Mouse (Mus musculus): ENCODE data around the gene Colq. TPM values are rescaled to one million over a fixed set of nuclear protein-coding genes. Genes with fewer than 3 reads are reported as not detected.

Colq gene
- polyA plus RNA-seq, 2 experiments = 0.04 TPM; not detected in 1

DNA sequence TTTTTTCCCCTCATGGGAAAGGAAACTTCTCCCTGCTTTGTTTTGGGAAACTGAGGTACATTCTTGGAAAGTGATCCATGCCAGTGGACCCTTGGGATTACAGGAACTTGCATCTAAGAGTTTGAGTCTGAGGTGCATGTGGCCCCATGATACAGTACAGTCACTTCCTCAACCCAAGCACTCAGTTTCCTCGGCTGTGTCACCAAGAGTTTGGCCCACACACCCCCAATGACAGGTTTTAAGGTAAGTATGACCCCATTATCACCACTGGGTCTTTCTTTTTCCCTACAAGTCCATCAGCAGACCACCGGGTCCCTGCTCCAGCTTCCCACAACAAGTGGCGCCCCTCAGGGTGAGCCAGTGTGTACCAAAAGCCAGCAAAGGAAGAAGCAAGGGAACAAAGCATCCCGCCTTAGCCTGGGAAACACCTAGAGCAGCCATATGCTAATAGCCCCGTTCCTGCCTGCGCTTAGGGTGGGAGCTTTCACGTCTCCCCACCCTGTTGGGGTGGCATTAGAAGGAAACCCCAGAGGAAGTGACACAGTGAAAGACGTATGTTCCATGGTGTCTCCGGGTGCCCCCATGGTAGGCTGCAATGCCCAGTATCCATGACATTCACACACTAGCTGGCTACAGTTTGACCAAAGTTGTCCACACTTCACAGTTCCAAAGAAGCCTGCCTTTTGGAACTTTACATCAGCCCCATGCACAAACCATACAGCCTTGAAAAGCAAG lies 34.5 kb downstream of the Colq start:
- no peak overlapping the region for H3K27ac ChIP-seq

DNA sequence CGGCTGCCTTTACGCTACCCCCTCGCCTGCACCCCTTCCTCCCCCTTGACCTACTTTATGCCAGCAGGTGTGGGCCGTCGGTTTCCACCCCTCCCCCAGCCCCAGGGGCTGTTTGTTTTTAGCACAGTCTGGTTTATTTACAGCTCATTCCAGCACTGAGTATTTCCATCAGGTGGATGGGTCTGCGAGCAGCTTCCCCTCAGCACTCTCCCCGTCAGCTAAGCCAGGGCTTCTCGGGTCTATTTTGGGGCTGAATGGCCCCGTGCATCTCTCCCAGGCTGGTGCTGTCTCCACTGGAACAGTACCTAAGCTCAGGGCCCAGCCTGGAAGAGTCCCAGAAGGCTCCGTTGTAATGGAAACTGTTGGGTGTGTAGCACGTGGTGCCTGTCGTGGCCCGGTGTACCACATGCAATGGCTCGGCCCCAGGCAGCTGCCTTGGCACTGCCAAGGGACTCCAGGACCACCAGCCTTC lies 35.1 kb downstream of the Colq start:
- Histone ChIP-seq H3K4me2 (ENCODE audit: low read depth) (no peak overlapping the region), H3K4me1 (replicated peaks; ENCODE audit: control insufficient read depth in 2 of 2, insufficient read depth in 2 of 2, low read length in 1 of 2) (no peaks in the 10 kb centered on the region), H3K27ac (no peak overlapping the region), H3K9me3 (ENCODE audit: control insufficient read depth, low read length) (no peaks in the 10 kb centered on the region), H3K9ac (replicated peaks) (no peak overlapping the region), H3K27me3 (ENCODE audit: control insufficient read depth, insufficient read depth, low read length) (no peaks in the 10 kb centered on the region), H3K4me3 (ENCODE audit: insufficient read depth in 1 of 2, low read depth in 2 of 2, low read length in 2 of 2) (no peak overlapping the region), H3K36me3 (replicated peaks; ENCODE audit: control insufficient read depth, insufficient read depth, low read depth) (no peaks in the 10 kb centered on the region)
- DNase-seq (ENCODE audit: low read depth in 3 of 3, low spot score in 3 of 3) (no peak), ATAC-seq (ENCODE audit: insufficient read depth) (no peak)
- WGBS (ENCODE audit: insufficient replicate concordance) = 62% methylated on average over 14 of the region's 14 CpGs
- TF ChIP-seq EP300 (IDR thresholded peaks at IDR 0.05; ENCODE audit: low read depth) (no peak), CTCF (IDR thresholded peaks at IDR 0.05; ENCODE audit: low read depth) (no peak)

More for the DNA sequence above, 34.5 kb downstream of the Colq start:
- Histone ChIP-seq H3K36me3 (replicated peaks; ENCODE audit: control insufficient read depth, insufficient read depth, low read depth) (no peaks in the 10 kb centered on the region), H3K4me3 (ENCODE audit: insufficient read depth in 1 of 2, low read depth in 2 of 2, low read length in 2 of 2) (no peak overlapping the region), H3K4me1 (replicated peaks; ENCODE audit: control insufficient read depth in 2 of 2, insufficient read depth in 2 of 2, low read length in 1 of 2) (no peaks in the 10 kb centered on the region), H3K4me2 (ENCODE audit: low read depth) (no peak overlapping the region), H3K27me3 (ENCODE audit: control insufficient read depth, insufficient read depth, low read length) (no peaks in the 10 kb centered on the region), H3K9me3 (ENCODE audit: control insufficient read depth, low read length) (no peaks in the 10 kb centered on the region), H3K9ac (replicated peaks) (no peak overlapping the region)
- 58% methylated on average over 9 of the region's 9 CpGs for WGBS (ENCODE audit: insufficient replicate concordance)
- ATAC-seq (ENCODE audit: insufficient read depth) = no peak
- DNase-seq (ENCODE audit: low read depth in 3 of 3, low spot score in 3 of 3) = no peak
- TF ChIP-seq EP300 (IDR thresholded peaks at IDR 0.05; ENCODE audit: low read depth) (no peak), CTCF (IDR thresholded peaks at IDR 0.05; ENCODE audit: low read depth) (no peak)

- H3K9me3 ChIP-seq (ENCODE audit: control insufficient read depth, low read length) = no peaks in the 10 kb centered on the region
- H3K9ac ChIP-seq (replicated peaks) = no peak overlapping the region
- 0 out of 2 replicates have a peak, but pooled peaks have one; percentile 20 for TF ChIP-seq CTCF (IDR thresholded peaks at IDR 0.05; ENCODE audit: low read depth)
- no peak for TF ChIP-seq EP300 (IDR thresholded peaks at IDR 0.05; ENCODE audit: low read depth)
- WGBS (ENCODE audit: insufficient replicate concordance) = 62% methylated on average over 7 of the region's 7 CpGs
- H3K36me3 ChIP-seq (replicated peaks; ENCODE audit: control insufficient read depth, insufficient read depth, low read depth) = no peaks in the 10 kb centered on the region
- no peak overlapping the region for H3K4me3 ChIP-seq (ENCODE audit: insufficient read depth in 1 of 2, low read depth in 2 of 2, low read length in 2 of 2)
- DNase-seq (ENCODE audit: low read depth in 3 of 3, low spot score in 3 of 3) (no peak), ATAC-seq (ENCODE audit: insufficient read depth) (no peak)
- no peaks in the 10 kb centered on the region for H3K4me1 ChIP-seq (replicated peaks; ENCODE audit: control insufficient read depth in 2 of 2, insufficient read depth in 2 of 2, low read length in 1 of 2)
- no peak overlapping the region for H3K4me2 ChIP-seq (ENCODE audit: low read depth)
- no peak overlapping the region for H3K27ac ChIP-seq
- no peaks in the 10 kb centered on the region for H3K27me3 ChIP-seq (ENCODE audit: control insufficient read depth, insufficient read depth, low read length)
These were observed 36.1 kb downstream of the Colq start for GRCm38 (mm10) chr14:31555021-31555420.

- Histone ChIP-seq H3K9ac (replicated peaks) (no peak overlapping the region), H3K4me3 (ENCODE audit: insufficient read depth in 1 of 2, low read depth in 2 of 2, low read length in 2 of 2) (no peak overlapping the region), H3K9me3 (ENCODE audit: control insufficient read depth, low read length) (no peaks in the 10 kb centered on the region), H3K4me1 (replicated peaks; ENCODE audit: control insufficient read depth in 2 of 2, insufficient read depth in 2 of 2, low read length in 1 of 2) (no peaks in the 10 kb centered on the region), H3K27ac (no peak overlapping the region), H3K27me3 (ENCODE audit: control insufficient read depth, insufficient read depth, low read length) (no peaks in the 10 kb centered on the region), H3K4me2 (ENCODE audit: low read depth) (no peak overlapping the region), H3K36me3 (replicated peaks; ENCODE audit: control insufficient read depth, insufficient read depth, low read depth) (no peaks in the 10 kb centered on the region)
- TF ChIP-seq CTCF (IDR thresholded peaks at IDR 0.05; ENCODE audit: low read depth) (no peak), EP300 (IDR thresholded peaks at IDR 0.05; ENCODE audit: low read depth) (no peak)
- ATAC-seq (ENCODE audit: insufficient read depth) (no peak), DNase-seq (ENCODE audit: low read depth in 3 of 3, low spot score in 3 of 3) (no peak)
- 69% methylated on average over 11 of the region's 11 CpGs for WGBS (ENCODE audit: insufficient replicate concordance)
These were observed 47.2 kb downstream of the Colq start for GRCm38 (mm10) chr14:31543885-31544442.

DNA sequence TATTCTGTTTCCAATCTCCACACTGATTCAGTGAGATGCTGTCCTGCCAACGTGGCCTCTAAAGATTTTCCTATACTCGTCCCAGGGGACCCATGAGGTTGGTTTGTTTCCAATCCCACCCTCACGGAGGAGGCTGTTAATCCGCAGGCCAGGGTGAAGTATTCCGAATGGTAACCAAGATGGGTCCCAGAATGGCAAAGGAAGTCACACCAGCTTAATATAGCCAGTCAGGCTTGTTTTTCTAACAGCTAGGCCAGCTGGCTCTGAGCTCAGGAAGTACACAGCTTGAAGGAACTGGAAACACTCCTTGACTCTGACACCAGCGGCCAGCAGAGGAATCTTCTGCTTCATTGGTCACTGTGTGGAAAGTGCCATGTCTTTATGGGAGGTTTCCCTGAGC lies 53.8 kb downstream of the Colq start:
- Histone ChIP-seq H3K4me3 (ENCODE audit: insufficient read depth in 1 of 2, low read depth in 2 of 2, low read length in 2 of 2) (no peak overlapping the region), H3K36me3 (replicated peaks; ENCODE audit: control insufficient read depth, insufficient read depth, low read depth) (no peaks in the 10 kb centered on the region), H3K9ac (replicated peaks) (no peak overlapping the region), H3K9me3 (ENCODE audit: control insufficient read depth, low read length) (no peaks in the 10 kb centered on the region), H3K4me2 (ENCODE audit: low read depth) (no peak overlapping the region), H3K27me3 (ENCODE audit: control insufficient read depth, insufficient read depth, low read length) (no peaks in the 10 kb centered on the region), H3K27ac (no peak overlapping the region), H3K4me1 (replicated peaks; ENCODE audit: control insufficient read depth in 2 of 2, insufficient read depth in 2 of 2, low read length in 1 of 2) (peaks cover 0 to 3% of the 10 kb centered on the region in 2 experiments; a peak in 2 of 4 replicates)
- no peak for TF ChIP-seq EP300 (IDR thresholded peaks at IDR 0.05; ENCODE audit: low read depth)
- no peak for TF ChIP-seq CTCF (IDR thresholded peaks at IDR 0.05; ENCODE audit: low read depth)
- DNase-seq (ENCODE audit: low read depth in 3 of 3, low spot score in 3 of 3) = no peak
- ATAC-seq (ENCODE audit: insufficient read depth) = no peak
- WGBS (ENCODE audit: insufficient replicate concordance) = 53% methylated on average over 6 of the region's 6 CpGs

Measured in liver, embryonic 14.5 days (tissue).